ENCODE assay signal across 9 mouse cellular contexts in the genomic region with DNA sequence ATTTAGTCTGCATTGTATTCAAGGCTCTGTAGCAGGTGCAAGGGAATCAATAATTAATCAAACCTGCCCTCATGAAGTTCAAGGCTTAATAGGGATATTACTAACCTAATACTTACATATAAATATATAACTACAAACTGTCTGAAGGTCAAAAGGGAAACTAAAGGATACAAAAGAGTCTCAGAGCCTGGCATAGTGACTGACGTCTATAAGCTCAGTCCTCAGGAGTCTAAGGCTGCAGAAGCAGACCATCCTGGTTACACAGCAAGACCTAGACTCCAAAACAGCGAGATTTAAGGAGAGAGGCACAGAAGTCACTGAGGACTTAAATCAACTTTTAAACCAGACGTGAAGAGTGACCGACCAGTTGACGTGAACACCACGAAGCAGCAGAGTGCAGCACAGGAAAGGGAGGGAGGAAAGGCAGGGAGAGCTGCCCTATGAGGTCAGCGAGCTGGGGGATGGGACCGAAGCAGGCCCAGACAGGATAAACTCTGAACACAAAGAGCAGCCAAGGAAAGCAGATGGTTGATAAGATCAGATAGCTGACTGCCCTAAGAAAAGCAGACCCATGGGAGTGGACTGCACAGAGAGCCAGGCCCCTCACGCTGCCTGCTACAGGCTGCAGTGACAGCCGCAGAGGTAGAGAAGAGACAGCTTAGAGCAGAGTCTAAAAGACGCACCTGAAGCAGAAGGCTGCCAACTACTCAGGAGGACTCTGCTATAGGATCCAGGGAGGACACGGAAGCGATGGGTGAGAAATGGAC. TPM values are rescaled to one million over a fixed set of nuclear protein-coding genes. Genes with fewer than 3 reads are reported as not detected.
DNase-seq lines count a peak whose midpoint lies in the region; ATAC-seq and TF ChIP-seq lines count a peak whose summit lies in the region.
"Had no signal": no experiment of that assay in that cellular context is flagged by ENCODE, and none has a peak within 500 bp of the region (broad histone marks: within the 10 kb centered on the region; RNA-seq: fewer than 3 reads in every experiment).

No protein-coding gene starts in this region.

- H3K27me3 ChIP-seq in hindbrain, embryonic 13.5 days: no peaks in the 10 kb centered on the region
- no peaks in the 10 kb centered on the region for H3K27me3 ChIP-seq in liver, adult 2 months (ENCODE audit: control insufficient read depth, insufficient read depth, low read length)
- no peaks in the 10 kb centered on the region for H3K27me3 ChIP-seq in midbrain, embryonic 15.5 days (replicated peaks)
- H3K27me3 ChIP-seq: CH12.LX had no signal

- H3K9me3 ChIP-seq in hindbrain, embryonic 13.5 days: no peaks in the 10 kb centered on the region
- H3K9me3 ChIP-seq in midbrain, embryonic 15.5 days: no peaks in the 10 kb centered on the region

- ATAC-seq in hindbrain, embryonic 13.5 days (ENCODE audit: low FRiP score): peak; percentile 61
- ATAC-seq in midbrain, embryonic 15.5 days (replicated peaks): peak; percentile 71
- no peak for ATAC-seq in CD4-positive, CD25-positive, alpha-beta regulatory T cell, adult 4 months

- peaks cover 27% of the 10 kb centered on the region for H3K4me1 ChIP-seq in hindbrain, embryonic 13.5 days (replicated peaks)
- H3K4me1 ChIP-seq in liver, adult 2 months (ENCODE audit: control insufficient read depth, insufficient read depth, low read length): peaks cover 41% of the 10 kb centered on the region
- H3K4me1 ChIP-seq in midbrain, embryonic 15.5 days: peaks cover 24% of the 10 kb centered on the region

- H3K27ac ChIP-seq in gastrocnemius, adult 2 months: peak overlapping the region; percentile 73
- peak overlapping the region; percentile 72 for H3K27ac ChIP-seq in hindbrain, embryonic 13.5 days
- H3K27ac ChIP-seq in liver, adult 2 months (replicated peaks; ENCODE audit: insufficient read depth, low read depth, low read length): peak overlapping the region; percentile 99
- no peak overlapping the region; the same call in 1 of the 2 replicates for H3K27ac ChIP-seq in midbrain, embryonic 15.5 days

- intact Hi-C loops in gastrocnemius, adult 2 months (cut with DNase I): loop anchor here (5.0 kb wide), 1 partner anchor 48 kb away; a partner anchor contains a TSS

- no peak; the same call in 1 of the 2 replicates for TF ChIP-seq CTCF in gastrocnemius, adult 2 months (IDR thresholded peaks at IDR 0.05)
- peak; percentile 66 for TF ChIP-seq CTCF in liver, adult 2 months (IDR thresholded peaks at IDR 0.05; ENCODE audit: low read depth, low read length)

- TF ChIP-seq POLR2A in liver, adult 2 months (IDR thresholded peaks at IDR 0.05; ENCODE audit: extremely low read depth, insufficient read depth, low read length): no peak

- H3K4me3 ChIP-seq in gastrocnemius, adult 2 months: peak overlapping the region; percentile 37
- H3K4me3 ChIP-seq in hindbrain, embryonic 13.5 days: no peak overlapping the region
- peak overlapping the region; percentile 4; the same call in 1 of the 2 replicates for H3K4me3 ChIP-seq in liver, adult 2 months (ENCODE audit: insufficient read depth, low read depth, low read length)
- no peak overlapping the region for H3K4me3 ChIP-seq in midbrain, embryonic 15.5 days

- WGBS in hindbrain, embryonic 13.5 days: 42% methylated on average over 13 of the region's 13 CpGs
- 13% methylated on average over 13 of the region's 13 CpGs for WGBS in liver, adult 2 months
- 25% methylated on average over 13 of the region's 13 CpGs for WGBS in midbrain, embryonic 15.5 days

- DNase-seq in ovary, postnatal 14 days (ENCODE audit: low spot score): peak; percentile 25
- no peak for DNase-seq in ovary, postnatal 10 days (ENCODE audit: low spot score)
- DNase-seq in gastrocnemius, adult 2 months: peak; percentile 68
- DNase-seq in liver, adult 2 months (ENCODE audit: extremely low read depth, low read depth, low spot score): peak; percentile 89
- DNase-seq in thymus, postnatal 0 days (ENCODE audit: low spot score): no peak

- H3K36me3 ChIP-seq in hindbrain, embryonic 13.5 days: peaks cover 10% of the 10 kb centered on the region
- H3K36me3 ChIP-seq in liver, adult 2 months (ENCODE audit: control insufficient read depth, insufficient read depth, low read length): peaks cover 4% of the 10 kb centered on the region; the same call in 1 of the 2 replicates
- no peaks in the 10 kb centered on the region for H3K36me3 ChIP-seq in midbrain, embryonic 15.5 days (replicated peaks)

- H3K79me2 ChIP-seq in liver, adult 2 months (ENCODE audit: control insufficient read depth, insufficient read depth, low read length): peaks cover 10% of the 10 kb centered on the region; the same call in 1 of the 2 replicates

- H3K4me2 ChIP-seq in hindbrain, embryonic 13.5 days: no peak overlapping the region
- no peak overlapping the region for H3K4me2 ChIP-seq in midbrain, embryonic 15.5 days

- H3K9ac ChIP-seq in hindbrain, embryonic 13.5 days: peak overlapping the region; percentile 51; the same call in 1 of the 2 replicates
- H3K9ac ChIP-seq in liver, adult 2 months (ENCODE audit: low read depth, low read length): peak overlapping the region; percentile 63
- H3K9ac ChIP-seq in midbrain, embryonic 15.5 days: no peak overlapping the region

RNA-seq across cellular contexts. Expression of a gene that starts 48.7 kb away (rescaled TPM):
- 1 to 10 TPM; 3.5 to 5.0 TPM for total RNA-seq in gastrocnemius, adult 2 months (2021)
- 4.7 and 6.1 TPM in 2 replicates for polyA plus RNA-seq in hindbrain, embryonic 13.5 days (2015; fragmentation: Nextera tagmentation; extraction: Ambion mirVana)
- 43.3 and 46.7 TPM in 2 replicates for total RNA-seq in liver, adult 2 months (2014; rRNA removed)
- 4.9 and 6.3 TPM in 2 replicates for polyA plus RNA-seq in liver, adult 2 months (2012; rRNA removed)
- 10.0 and 10.4 TPM in 2 replicates for polyA plus RNA-seq in midbrain, embryonic 15.5 days (2015; fragmentation: Nextera tagmentation; extraction: Ambion mirVana)
- polyA plus RNA-seq in thymus, postnatal 0 days (2015; fragmentation: Nextera tagmentation; extraction: Ambion mirVana): 0.71 and 0.90 TPM in 2 replicates
- under 1 TPM; 0.51 to 0.58 TPM for polyA plus RNA-seq in CD4-positive, CD25-positive, alpha-beta regulatory T cell, adult 4 months (2017; shearing (Covaris generic))

Comparison
In these comparisons a context has a peak if more than half of its experiments do, and no peak if none do; other contexts are left out.
1. DNase-seq: peak in ovary, postnatal 14 days (single experiment), gastrocnemius, adult 2 months (single experiment) and liver, adult 2 months (single experiment); none in ovary, postnatal 10 days (single experiment) and thymus, postnatal 0 days (single experiment).
2. H3K4me3 ChIP-seq: peak in gastrocnemius, adult 2 months (single experiment) and liver, adult 2 months (single experiment); none in hindbrain, embryonic 13.5 days (single experiment) and midbrain, embryonic 15.5 days (single experiment).